Mouse (Mus musculus): ENCODE results near the gene Rfc3. TPM values are rescaled to one million over a fixed set of nuclear protein-coding genes. Genes with fewer than 3 reads are reported as not detected.
"Not testable (repeated sequence)": the region's sequence is repeated elsewhere in the genome, so short reads cannot be mapped to it uniquely, and the experiment has no call there.

Gene Rfc3
- total RNA-seq (2022), result 1 to 10 TPM; 1.5 to 4.1 (median 3.5) TPM

DNA sequence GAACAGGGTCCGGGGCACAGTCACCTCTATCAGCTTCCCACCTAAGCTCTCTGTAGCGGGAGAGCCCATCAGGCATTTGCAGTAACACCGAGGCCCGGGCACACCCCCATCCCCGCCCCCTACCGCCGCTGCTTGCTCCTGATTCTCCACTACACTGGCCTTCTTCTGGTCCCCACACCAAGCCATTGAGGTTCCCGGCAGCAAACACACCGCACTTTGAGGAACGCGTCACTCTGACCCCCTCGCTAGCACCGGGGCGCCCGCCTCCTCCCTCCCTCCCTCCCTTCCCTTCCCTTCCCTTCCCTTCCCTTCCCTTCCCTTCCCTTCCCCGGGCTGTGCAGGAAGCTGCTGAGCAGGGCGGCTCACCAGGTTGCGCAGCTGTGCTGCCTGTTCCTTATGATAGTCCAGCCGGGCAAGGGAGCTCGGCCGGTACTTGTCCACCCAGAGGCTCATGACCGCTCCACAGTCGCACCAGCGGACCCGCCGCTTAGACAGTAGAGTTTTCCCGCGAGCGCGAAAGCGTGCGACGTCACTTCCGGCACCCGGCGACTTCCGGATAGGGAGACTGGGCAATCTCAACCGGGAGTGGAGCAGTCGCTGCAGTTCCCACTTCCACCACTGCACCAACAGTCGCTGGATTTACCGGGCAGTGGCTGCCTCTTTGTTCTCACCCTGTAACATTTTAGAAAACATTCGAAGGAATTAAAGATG, at the start of gene Rfc3:
Rfc3 (minus strand) TSS at position 543 of the 711 bp plus-strand sequence.
- peak; percentile 84 to 90 for DNase-seq (ENCODE audit: low spot score in 2 of 2)

DNA sequence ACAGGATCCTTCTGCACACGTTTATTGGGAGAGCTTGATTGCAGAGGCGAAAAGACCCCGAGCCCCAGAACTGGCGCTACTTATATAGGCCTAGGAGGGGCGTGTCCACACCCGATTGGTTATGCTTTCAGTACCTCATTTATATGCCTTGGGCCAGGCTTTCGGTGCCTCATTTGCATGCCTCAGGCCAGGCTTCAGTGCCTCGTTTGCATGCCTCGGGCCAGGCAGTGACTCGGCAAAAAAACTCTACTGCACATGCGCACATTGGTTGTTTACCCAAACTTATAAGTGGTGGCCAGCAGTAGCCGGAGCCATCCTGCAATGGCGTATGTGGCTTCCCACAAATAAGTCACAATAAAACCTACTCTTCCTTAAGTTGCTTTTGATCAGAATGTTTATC, 42.6 kb upstream of the Rfc3 start:
- DNase-seq (ENCODE audit: low spot score in 2 of 2), result not testable (repeated sequence)

DNA sequence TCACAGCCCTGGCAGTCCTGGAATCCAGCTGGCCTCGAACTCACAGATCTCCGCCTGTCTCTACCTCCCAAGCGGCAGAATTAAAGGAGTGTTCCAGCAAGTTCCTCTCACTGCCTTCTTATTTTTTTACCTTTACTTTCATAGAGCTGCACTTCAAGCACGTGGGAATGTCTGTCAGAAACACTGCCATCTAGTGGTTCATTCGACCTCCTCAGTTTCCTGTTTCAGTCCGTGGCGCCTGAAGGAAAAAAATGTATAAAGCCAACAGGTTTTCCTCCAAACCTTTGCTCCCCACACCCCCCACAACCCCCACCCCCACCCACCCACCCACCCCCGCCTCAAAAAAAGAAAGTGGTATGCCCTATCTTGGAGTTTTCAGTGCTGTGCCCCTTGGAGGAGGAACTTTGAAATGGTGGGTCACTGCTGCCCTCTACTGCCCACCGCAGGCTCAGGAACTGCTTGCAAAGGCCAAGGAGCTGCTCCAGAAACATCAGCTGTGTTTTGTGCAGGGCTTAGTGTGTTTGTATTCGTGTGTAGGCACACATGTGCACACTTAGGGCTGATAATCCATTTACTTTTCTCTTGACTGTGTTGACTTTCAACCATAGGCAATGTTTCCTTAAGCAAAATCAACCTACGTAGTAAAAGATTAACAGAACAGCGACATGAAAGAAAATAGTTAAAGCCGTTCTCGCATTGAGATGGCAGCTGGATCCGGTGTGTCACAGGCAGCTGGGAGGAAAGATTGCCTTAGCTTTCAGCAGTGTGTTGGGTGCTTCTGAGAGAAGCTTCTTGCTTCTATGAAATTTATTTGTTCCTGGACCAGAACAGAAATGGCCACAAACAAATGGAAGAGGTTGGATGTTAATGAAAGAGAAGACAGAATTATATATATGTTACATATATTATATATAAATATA, 35.8 kb upstream of the Rfc3 start:
- DNase-seq (ENCODE audit: low spot score in 2 of 2), result peak; percentile 37 to 44

DNA sequence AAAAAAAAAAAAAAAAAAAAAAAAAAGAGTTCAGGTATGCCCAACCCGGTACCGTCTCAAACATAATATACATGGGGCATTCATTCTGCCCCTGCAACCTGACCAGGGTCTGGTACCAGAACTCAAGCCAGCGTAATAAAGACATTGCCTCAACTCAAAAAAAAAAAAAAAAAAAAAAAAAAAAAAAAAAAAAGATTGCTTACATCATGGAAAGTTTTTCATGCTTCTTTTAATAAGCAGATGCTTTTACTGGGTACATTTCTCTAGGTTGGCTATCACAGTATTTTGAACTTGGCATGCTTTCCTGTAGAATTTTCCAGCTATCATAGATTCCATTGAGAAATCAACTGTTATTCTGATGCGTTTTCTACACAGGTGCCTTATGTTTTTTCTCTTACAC, 11.2 kb upstream of the Rfc3 start:
- DNase-seq (ENCODE audit: low spot score in 2 of 2), result no peak

DNA sequence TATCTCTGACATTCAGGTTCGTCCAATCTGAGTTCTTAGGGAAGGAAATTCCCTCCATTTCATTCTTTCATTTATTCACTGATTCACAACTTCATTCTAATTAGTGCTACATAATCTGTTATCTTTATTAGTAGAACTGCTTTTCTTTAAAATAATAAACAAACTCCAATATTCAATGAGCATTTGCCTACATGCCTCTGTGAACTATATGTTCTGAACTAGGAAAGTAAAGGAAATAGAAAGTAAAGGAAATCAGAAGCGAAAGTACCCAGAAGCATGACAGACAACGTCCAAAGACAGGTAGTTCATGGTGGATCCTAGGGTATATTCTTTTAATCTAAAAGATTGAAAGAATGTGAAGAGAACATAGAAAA, 356 bp upstream of the Rfc3 start:
- DNase-seq (ENCODE audit: low spot score in 2 of 2), result no peak

DNA sequence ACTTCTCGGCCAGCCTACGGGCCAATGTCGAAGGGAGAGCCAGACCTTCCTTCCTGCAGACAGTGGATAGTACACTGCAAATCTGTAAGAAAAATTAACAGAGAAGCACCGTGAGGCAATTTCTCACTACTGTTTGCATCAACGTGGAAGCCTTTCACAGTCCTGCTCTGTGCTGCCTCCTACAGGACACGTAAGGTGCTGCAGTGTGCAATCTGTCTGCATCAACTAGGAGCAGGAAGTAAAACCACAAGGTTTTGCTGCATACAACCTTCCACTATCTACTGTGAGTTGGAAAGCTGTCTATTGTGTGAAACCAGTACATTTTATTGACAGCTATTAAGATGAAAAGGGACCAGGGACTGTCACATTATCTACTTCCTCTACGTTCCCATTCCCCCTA, 6.2 kb downstream of the Rfc3 start:
- DNase-seq (ENCODE audit: low spot score in 2 of 2), result no peak

DNA sequence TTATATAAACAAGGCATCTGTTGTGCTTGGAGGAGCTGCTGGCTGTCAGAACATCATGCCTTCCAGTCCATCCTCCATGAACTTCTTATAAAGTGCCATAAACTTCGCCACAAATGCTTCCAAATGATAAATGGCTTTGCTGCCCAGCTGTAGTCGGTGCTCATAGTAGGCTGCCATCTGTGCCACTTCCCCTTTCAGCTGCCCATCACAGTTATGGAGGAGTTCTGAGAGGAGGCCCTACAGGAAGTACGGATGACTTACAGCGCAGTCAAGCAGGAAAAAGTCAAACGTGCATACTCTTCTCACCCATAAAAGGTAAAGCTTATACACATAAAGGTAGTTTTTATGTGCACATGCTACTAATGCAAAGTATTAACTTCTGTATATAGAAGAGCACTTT, 8.2 kb downstream of the Rfc3 start:
- DNase-seq (ENCODE audit: low spot score in 2 of 2), result no peak

DNA sequence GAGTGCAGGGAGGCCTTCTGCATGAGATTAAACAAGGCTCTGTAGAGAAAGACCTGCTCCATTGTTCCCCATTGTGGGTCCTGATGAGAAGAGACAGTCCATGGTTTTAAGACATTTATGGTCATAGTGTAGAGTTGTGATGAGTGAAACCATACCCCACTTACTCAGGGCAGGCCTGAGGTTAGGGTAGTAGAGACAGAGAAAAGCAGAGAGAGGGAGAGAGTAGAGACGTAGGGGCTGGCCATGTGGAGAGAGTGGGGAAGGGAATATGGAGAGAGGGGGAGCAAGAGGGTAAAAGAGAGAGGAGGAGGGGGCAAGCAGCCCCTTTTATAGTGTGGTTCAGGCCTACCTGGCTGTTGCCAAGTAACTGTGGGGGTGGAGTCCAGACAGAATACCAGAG, 8.9 kb downstream of the Rfc3 start:
- no peak for DNase-seq (ENCODE audit: low spot score in 2 of 2)

DNA sequence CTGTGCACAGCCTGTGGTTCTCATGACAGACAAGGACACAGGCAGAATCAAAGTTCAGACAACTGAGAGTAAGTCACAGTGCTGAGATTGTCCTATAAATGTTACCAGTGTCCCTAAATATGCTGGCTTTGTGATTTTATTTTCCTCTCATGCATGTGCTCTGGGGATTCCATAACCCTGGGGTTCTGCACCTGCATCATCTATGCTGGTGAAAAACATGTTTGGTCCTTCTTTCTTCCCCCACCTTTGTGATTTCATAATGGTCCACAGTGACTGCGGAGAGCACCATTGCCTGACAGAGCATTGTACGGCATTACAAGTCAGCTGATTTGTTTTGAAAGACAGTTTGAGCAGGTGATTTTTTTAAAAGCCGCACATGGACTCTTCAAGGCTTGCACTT, 45.1 kb downstream of the Rfc3 start, which contains the start of gene Vmn2r18:
Vmn2r18 (minus strand) TSS at position 101 of the 400 bp plus-strand sequence.
- no peak for DNase-seq (ENCODE audit: low spot score in 2 of 2)

DNA sequence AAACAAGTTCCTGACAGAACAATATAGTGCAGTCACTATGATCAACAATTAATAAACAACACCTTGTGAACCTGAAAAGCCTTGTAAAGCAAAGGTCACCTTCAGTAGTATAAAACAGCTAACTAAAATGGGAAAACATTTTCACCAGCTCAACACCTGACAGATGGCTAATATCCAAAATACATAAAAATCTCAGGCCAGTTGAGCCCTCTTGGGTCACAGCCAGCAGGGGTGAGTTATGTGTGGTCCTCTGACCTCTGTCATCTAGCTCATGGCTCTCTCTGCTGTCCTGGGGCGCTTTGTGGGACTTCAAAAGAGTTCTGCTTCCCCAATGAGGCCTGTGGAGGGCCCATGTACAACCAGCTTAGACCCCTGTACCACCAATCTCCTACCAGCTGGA, 49.3 kb downstream of the Rfc3 start:
- no peak for DNase-seq (ENCODE audit: low spot score in 2 of 2)

Other genes with a start within 250 kb of the Rfc3 start
- gene Gm42906, start 223.1 kb downstream of the Rfc3 start, total RNA-seq (2022), result 1 to 10 TPM in 2 of 4 experiments, not detected in 2; 1.4 to 1.7 TPM
- not detected for gene Vmn2r18, start 45.2 kb downstream of the Rfc3 start, total RNA-seq (2022)

All from gastrocnemius, adult 8-10 months (tissue).